Mouse (Mus musculus): ENCODE data around the gene Ier5l. TPM values are rescaled to one million over a fixed set of nuclear protein-coding genes. Genes with fewer than 3 reads are reported as not detected.

Gene Ier5l
- total and polyA plus RNA-seq, 3 experiments, result not detected

DNA sequence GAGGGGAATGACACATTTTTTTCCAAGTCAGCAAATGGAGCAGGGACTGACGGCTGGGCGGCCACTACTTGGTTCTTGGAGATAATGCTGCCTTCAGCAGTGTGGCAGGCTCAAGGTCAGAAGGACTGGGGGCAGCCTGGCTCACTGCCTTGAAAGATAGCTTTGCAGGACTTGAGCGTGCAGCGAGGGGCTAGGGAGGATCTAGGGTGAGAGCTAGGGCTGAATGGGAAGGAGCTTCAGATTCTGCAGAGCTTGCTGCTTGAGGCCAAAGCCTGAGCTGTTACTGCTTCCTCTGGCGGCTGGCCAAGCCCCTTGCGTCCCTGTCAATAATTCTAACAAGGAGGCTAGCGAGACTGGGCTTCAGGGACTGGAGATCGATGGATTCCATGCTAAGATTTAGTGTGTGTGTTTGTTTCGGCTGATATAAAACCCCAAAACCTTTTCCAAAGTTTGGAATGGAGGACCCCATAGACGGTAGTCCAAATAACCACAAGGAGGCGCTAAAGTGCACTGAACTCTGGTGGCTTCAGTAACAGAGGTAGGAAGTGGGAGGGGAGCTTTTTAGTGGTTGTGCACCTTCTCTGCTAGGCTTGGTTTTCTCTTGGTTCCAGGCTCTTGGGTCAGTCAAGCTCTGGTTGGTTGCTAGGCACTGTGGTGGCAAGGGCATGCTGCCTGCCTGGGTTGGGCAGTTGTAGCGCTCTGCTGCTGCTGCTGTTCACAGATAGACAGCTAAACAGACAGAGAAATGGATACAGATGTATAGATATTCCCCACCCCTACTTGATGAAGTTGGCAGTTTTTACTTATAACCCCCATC lies 33.1 kb downstream of the Ier5l start:
- H3K4me1 ChIP-seq (ENCODE audit: insufficient read depth, low read depth, low read length), result peaks cover 36% of the 10 kb centered on the region
- DNase-seq (ENCODE audit: low spot score), result peak; percentile 77
- TF ChIP-seq POLR2AphosphoS5 (IDR thresholded peaks at IDR 0.05; ENCODE audit: insufficient replicate concordance, low read depth, low read length) (no peak), CTCF (IDR thresholded peaks at IDR 0.05; ENCODE audit: low read depth, low read length) (peak; percentile 71), GATA1 (IDR thresholded peaks at IDR 0.05; ENCODE audit: borderline replicate concordance, low read length) (no peak), GATA2 (IDR thresholded peaks at IDR 0.05; ENCODE audit: borderline replicate concordance, low read depth, low read length) (no peak)
- ATAC-seq (ENCODE audit: extremely low read depth, insufficient number of reproducible peaks, low FRiP score, poor library complexity, severe bottlenecking), result no peak
- no peak overlapping the region for H3K4me3 ChIP-seq (ENCODE audit: low read depth, low read length)
- H3K9me3 ChIP-seq (replicated peaks), result no peaks in the 10 kb centered on the region
- H3K36me3 ChIP-seq (replicated peaks), result peaks cover 100% of the 10 kb centered on the region
- H3K27me3 ChIP-seq (ENCODE audit: insufficient read depth, low read length), result no peaks in the 10 kb centered on the region; the same call in 1 of the 2 replicates

DNA sequence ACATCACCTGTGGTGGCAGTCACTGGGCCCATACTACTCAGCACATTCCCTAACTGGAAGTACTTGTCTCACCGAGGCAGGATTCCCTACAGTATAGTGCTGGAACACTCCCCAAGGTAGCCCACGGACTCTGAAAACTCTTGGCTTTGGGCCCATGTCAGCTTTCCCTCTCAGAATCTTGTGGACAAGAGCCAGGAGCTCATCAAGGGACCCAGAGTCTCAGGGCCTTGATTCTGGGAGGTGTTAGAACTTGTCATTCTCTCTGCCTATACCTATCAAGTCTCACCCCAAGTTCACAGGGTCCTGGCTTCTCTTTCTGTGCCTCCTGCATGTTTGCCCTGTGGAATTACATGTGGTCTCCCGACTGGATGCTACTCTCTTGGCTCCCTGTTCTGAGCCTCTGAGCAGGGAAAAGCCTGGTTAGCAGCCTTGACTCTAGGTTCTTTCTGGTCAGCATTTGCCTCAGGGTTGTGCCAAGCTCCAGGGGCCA lies 33.8 kb downstream of the Ier5l start:
- no peak overlapping the region for H3K4me3 ChIP-seq (ENCODE audit: low read depth, low read length)
- DNase-seq (ENCODE audit: low spot score) (no peak), ATAC-seq (ENCODE audit: extremely low read depth, insufficient number of reproducible peaks, low FRiP score, poor library complexity, severe bottlenecking) (no peak)
- no peak for TF ChIP-seq CTCF (IDR thresholded peaks at IDR 0.05; ENCODE audit: low read depth, low read length)
- TF ChIP-seq GATA1 (IDR thresholded peaks at IDR 0.05; ENCODE audit: borderline replicate concordance, low read length), result no peak
- no peak for TF ChIP-seq GATA2 (IDR thresholded peaks at IDR 0.05; ENCODE audit: borderline replicate concordance, low read depth, low read length)
- TF ChIP-seq TAL1 (conservative IDR thresholded peaks at IDR 0.05; ENCODE audit: low read depth, low read length), result no peak
- TF ChIP-seq POLR2AphosphoS5 (IDR thresholded peaks at IDR 0.05; ENCODE audit: insufficient replicate concordance, low read depth, low read length), result no peak
- H3K27me3 ChIP-seq (ENCODE audit: insufficient read depth, low read length), result no peaks in the 10 kb centered on the region; the same call in 1 of the 2 replicates
- H3K4me1 ChIP-seq (ENCODE audit: insufficient read depth, low read depth, low read length), result peaks cover 43% of the 10 kb centered on the region
- H3K36me3 ChIP-seq (replicated peaks), result peaks cover 100% of the 10 kb centered on the region
- no peaks in the 10 kb centered on the region for H3K9me3 ChIP-seq (replicated peaks)

DNA sequence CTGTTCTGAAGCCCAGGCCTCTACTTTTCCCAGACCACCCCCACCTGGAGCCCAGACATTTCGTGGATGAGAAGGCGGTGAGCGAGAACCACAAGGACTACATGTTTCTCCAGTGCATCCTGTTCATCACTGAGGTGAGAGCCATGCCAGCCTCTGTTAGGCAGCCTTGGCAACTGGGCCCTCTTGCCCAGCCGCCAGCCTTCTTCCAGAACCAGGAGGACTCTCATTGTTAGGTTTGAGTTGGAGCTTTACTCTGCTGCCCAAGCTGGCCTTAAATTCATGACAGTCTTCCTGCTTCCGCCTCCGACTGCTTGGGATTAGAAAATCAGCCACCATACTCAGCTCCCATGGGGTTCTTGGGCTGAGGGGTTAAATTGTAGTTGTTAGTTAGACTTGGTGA lies 34.4 kb downstream of the Ier5l start:
- Histone ChIP-seq H3K4me1 (ENCODE audit: insufficient read depth, low read depth, low read length) (peaks cover 49% of the 10 kb centered on the region), H3K27me3 (ENCODE audit: insufficient read depth, low read length) (no peaks in the 10 kb centered on the region; the same call in 1 of the 2 replicates), H3K36me3 (replicated peaks) (peaks cover 100% of the 10 kb centered on the region), H3K9me3 (replicated peaks) (no peaks in the 10 kb centered on the region), H3K4me3 (ENCODE audit: low read depth, low read length) (no peak overlapping the region)
- TF ChIP-seq GATA1 (IDR thresholded peaks at IDR 0.05; ENCODE audit: borderline replicate concordance, low read length) (no peak), GATA2 (IDR thresholded peaks at IDR 0.05; ENCODE audit: borderline replicate concordance, low read depth, low read length) (no peak), POLR2AphosphoS5 (IDR thresholded peaks at IDR 0.05; ENCODE audit: insufficient replicate concordance, low read depth, low read length) (no peak), CTCF (IDR thresholded peaks at IDR 0.05; ENCODE audit: low read depth, low read length) (no peak), TAL1 (conservative IDR thresholded peaks at IDR 0.05; ENCODE audit: low read depth, low read length) (no peak)
- ATAC-seq (ENCODE audit: extremely low read depth, insufficient number of reproducible peaks, low FRiP score, poor library complexity, severe bottlenecking) (no peak), DNase-seq (ENCODE audit: low spot score) (no peak)

DNA sequence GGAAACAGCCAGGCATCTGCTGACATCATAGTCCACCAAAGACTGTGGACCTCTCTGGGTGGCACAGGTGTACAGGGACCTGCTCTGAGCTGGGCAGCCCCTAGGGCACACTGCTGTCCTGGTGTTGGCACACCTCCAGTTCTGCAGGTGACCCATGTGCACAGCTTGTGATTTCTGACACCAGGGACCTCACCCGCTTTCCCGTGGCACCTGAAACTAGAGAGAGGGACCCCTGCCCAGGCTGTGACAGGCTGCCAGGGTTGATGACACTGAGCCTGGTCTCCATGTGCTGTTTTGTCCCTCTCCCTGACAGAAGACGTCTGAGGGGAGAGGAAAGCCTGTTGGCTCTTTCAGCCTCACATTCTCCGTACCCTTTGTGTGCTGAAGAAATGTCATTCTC lies 36.2 kb downstream of the Ier5l start:
- H3K4me1 ChIP-seq (ENCODE audit: insufficient read depth, low read depth, low read length), result peaks cover 62% of the 10 kb centered on the region
- H3K36me3 ChIP-seq (replicated peaks), result peaks cover 100% of the 10 kb centered on the region
- ATAC-seq (ENCODE audit: extremely low read depth, insufficient number of reproducible peaks, low FRiP score, poor library complexity, severe bottlenecking), result no peak
- DNase-seq (ENCODE audit: low spot score), result no peak
- TF ChIP-seq POLR2AphosphoS5 (IDR thresholded peaks at IDR 0.05; ENCODE audit: insufficient replicate concordance, low read depth, low read length) (no peak), TAL1 (conservative IDR thresholded peaks at IDR 0.05; ENCODE audit: low read depth, low read length) (no peak), GATA1 (IDR thresholded peaks at IDR 0.05; ENCODE audit: borderline replicate concordance, low read length) (no peak), CTCF (IDR thresholded peaks at IDR 0.05; ENCODE audit: low read depth, low read length) (no peak), GATA2 (IDR thresholded peaks at IDR 0.05; ENCODE audit: borderline replicate concordance, low read depth, low read length) (no peak)
- no peaks in the 10 kb centered on the region for H3K9me3 ChIP-seq (replicated peaks)
- no peak overlapping the region for H3K4me3 ChIP-seq (ENCODE audit: low read depth, low read length)
- no peaks in the 10 kb centered on the region; the same call in 1 of the 2 replicates for H3K27me3 ChIP-seq (ENCODE audit: insufficient read depth, low read length)

DNA sequence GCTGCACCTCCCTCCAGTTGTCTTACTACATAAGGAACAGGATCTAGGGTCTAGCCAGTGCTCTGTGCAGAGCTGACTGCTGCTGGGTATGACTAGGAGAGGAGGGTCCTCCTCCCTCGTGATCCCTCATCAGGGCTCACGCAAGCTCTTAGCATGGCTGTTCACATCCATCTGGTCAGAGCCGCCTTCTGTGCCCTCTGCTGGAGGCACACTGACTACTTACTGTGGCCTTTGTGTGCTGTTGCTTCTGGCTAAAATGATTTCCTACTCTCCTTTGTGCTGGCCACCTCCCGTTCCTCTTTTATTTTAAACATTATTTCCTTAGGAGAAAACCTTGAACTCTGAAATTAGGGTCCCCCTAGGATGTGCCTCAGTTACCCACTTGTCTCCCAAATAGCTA lies 37.2 kb downstream of the Ier5l start:
- TF ChIP-seq GATA2 (IDR thresholded peaks at IDR 0.05; ENCODE audit: borderline replicate concordance, low read depth, low read length) (no peak), CTCF (IDR thresholded peaks at IDR 0.05; ENCODE audit: low read depth, low read length) (no peak), TAL1 (conservative IDR thresholded peaks at IDR 0.05; ENCODE audit: low read depth, low read length) (no peak), GATA1 (IDR thresholded peaks at IDR 0.05; ENCODE audit: borderline replicate concordance, low read length) (no peak), POLR2AphosphoS5 (IDR thresholded peaks at IDR 0.05; ENCODE audit: insufficient replicate concordance, low read depth, low read length) (no peak)
- Histone ChIP-seq H3K4me1 (ENCODE audit: insufficient read depth, low read depth, low read length) (peaks cover 62% of the 10 kb centered on the region), H3K9me3 (replicated peaks) (no peaks in the 10 kb centered on the region), H3K4me3 (ENCODE audit: low read depth, low read length) (no peak overlapping the region), H3K36me3 (replicated peaks) (peaks cover 100% of the 10 kb centered on the region), H3K27me3 (ENCODE audit: insufficient read depth, low read length) (no peaks in the 10 kb centered on the region; the same call in 1 of the 2 replicates)
- no peak for DNase-seq (ENCODE audit: low spot score)
- ATAC-seq (ENCODE audit: extremely low read depth, insufficient number of reproducible peaks, low FRiP score, poor library complexity, severe bottlenecking), result no peak

DNA sequence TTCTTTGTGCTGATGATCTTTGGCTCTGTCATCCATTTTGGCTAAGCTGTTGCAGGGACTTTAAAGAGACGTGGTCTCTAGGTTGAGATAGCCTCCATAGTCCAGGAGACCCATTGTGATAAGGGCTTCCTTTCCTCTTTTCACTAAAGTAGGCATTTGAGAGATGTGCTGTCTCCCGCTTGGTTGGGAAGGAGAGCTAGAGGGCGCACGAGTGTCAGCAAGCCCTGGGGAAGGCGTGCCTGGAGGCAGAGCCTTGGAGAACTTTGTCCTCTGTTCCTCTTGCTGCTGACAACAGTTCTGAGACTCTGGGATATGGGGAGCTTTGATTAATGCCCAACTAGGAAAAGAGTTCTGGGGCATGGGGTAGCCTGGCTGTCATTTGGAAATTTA lies 37.9 kb downstream of the Ier5l start:
- ATAC-seq (ENCODE audit: extremely low read depth, insufficient number of reproducible peaks, low FRiP score, poor library complexity, severe bottlenecking) (no peak), DNase-seq (ENCODE audit: low spot score) (no peak)
- H3K4me3 ChIP-seq (ENCODE audit: low read depth, low read length), result no peak overlapping the region
- TF ChIP-seq GATA1 (IDR thresholded peaks at IDR 0.05; ENCODE audit: borderline replicate concordance, low read length), result no peak
- no peak for TF ChIP-seq TAL1 (conservative IDR thresholded peaks at IDR 0.05; ENCODE audit: low read depth, low read length)
- no peak for TF ChIP-seq GATA2 (IDR thresholded peaks at IDR 0.05; ENCODE audit: borderline replicate concordance, low read depth, low read length)
- no peak for TF ChIP-seq POLR2AphosphoS5 (IDR thresholded peaks at IDR 0.05; ENCODE audit: insufficient replicate concordance, low read depth, low read length)
- no peak for TF ChIP-seq CTCF (IDR thresholded peaks at IDR 0.05; ENCODE audit: low read depth, low read length)
- H3K9me3 ChIP-seq (replicated peaks), result no peaks in the 10 kb centered on the region
- H3K36me3 ChIP-seq (replicated peaks), result peaks cover 100% of the 10 kb centered on the region
- H3K27me3 ChIP-seq (ENCODE audit: insufficient read depth, low read length), result no peaks in the 10 kb centered on the region; the same call in 1 of the 2 replicates
- peaks cover 58% of the 10 kb centered on the region for H3K4me1 ChIP-seq (ENCODE audit: insufficient read depth, low read depth, low read length)
